Mouse (Mus musculus) hindbrain, embryonic 16.5 days (tissue): ENCODE measurements around the gene Klc4. TPM values are rescaled to one million over a fixed set of nuclear protein-coding genes. Genes with fewer than 3 reads are reported as not detected.

Experiments used
- ATAC-seq: fragments of 200-750 bp; cut with Nextera tagmentation; 2 replicates; pipeline ENCODE4 v1.8.0; 2017; ENCODE audit warnings: moderate TSS enrichment, moderate library complexity
- H3K27ac ChIP-seq: fragments of 300-500 bp; sonication (generic); 2 replicates; pipeline ENCODE4 v1.5.1; 2014; ENCODE audit warnings: low read depth, mild to moderate bottlenecking, control low read depth, low read length, moderate library complexity
- H3K27me3 ChIP-seq: fragments of 300-500 bp; sonication (generic); replicated peaks from 2 replicates; pipeline ENCODE4 v1.6.1; 2014; ENCODE audit warnings: low read length; ENCODE audit not compliant: control insufficient read depth, insufficient read depth
- H3K36me3 ChIP-seq: fragments of 300-500 bp; sonication (generic); 2 replicates; pipeline ENCODE4 v1.6.1; 2014; ENCODE audit warnings: mild to moderate bottlenecking, low read length, moderate library complexity, mixed read lengths; ENCODE audit not compliant: control insufficient read depth, insufficient read depth
- H3K4me1 ChIP-seq: fragments of 300-500 bp; sonication (generic); 2 replicates; pipeline ENCODE4 v1.6.1; 2014; ENCODE audit warnings: low read depth, low read length; ENCODE audit not compliant: control insufficient read depth, insufficient read depth
- H3K4me2 ChIP-seq: fragments of 300-500 bp; sonication (generic); 2 replicates; pipeline ENCODE4 v1.6.1; 2014; ENCODE audit warnings: mild to moderate bottlenecking, low read length, control low read depth, moderate library complexity
- H3K4me3 ChIP-seq: fragments of 300-500 bp; sonication (generic); 2 replicates; pipeline ENCODE4 v1.5.1; 2014; ENCODE audit warnings: mild to moderate bottlenecking, low read length, control low read depth, moderate library complexity
- H3K9ac ChIP-seq: fragments of 300-500 bp; sonication (generic); 2 replicates; pipeline ENCODE4 v1.6.1; 2014; ENCODE audit warnings: low read depth, mild to moderate bottlenecking, control low read depth, low read length, moderate library complexity
- H3K9me3 ChIP-seq: fragments of 300-500 bp; sonication (generic); 2 replicates; pipeline ENCODE4 v1.6.1; 2014; ENCODE audit warnings: mild to moderate bottlenecking, low read length, moderate library complexity; ENCODE audit not compliant: control insufficient read depth
- WGBS: fragments of 180-500 bp; shearing (Covaris S2); extraction: QIAGEN DNeasy Blood & Tissue Kit; methylation state at CpG from one replicate; pipeline ENCODE4 v1.1.7; 2014; 5-methylcytosine and 5-hydroxymethylcytosine counted together
- polyA plus RNA-seq: library from polyadenylated mRNA; unstranded; fragments of >200 nt; fragmentation: Nextera tagmentation; extraction: Ambion mirVana; gene quantifications from 2 replicates; pipeline ENCODE4 v1.2.1, GENCODE M21; 2015

The Klc4 gene
- 32.3 and 34.1 TPM in 2 replicates for polyA plus RNA-seq

DNA sequence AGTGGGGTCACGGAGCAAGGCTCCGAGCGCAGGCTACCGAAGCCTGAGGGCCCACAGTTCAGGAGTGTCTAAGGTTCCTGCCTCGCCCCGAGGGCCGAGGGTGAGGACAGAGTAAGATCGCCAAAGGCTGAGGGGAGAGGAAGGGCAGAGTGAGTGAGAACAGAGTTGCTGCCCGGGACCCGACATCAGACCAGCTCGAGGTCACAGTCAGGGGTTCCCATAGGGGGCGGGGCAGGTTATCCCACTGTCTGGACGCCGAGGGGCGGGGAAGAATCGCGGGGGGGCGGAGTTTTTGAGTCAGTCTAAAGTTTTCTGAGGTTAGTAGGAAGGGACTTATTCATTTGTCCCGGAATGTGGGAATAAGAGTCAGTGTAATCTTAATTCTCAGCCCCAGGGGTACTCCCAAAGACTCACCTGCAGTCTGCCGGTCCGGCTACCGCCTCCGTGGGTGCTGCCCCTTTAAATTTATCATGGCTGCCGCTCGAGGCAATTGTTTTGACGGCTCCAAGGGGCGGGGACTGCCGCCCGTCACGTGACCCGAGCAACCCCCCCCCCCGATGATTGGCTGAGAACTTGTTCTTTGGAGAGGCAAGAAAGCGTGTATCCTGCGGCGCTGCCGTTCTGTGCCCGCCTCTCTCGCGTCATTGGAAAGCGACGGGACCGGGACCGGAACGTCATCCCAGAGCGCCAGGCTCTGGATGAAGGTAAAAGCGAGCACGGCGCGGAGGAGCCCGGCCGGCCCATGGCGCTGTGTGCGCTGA, at the start of gene Klc4, which contains the start of gene Mrpl2:
Gene Klc4 (minus strand): TSS at position 462 of the 761 bp plus-strand sequence.
Gene Mrpl2 (plus strand): TSS at position 669 of the 761 bp plus-strand sequence.
- H3K27ac ChIP-seq = peak within 1 kb of the TSS; percentile 90
- no peaks in the 10 kb centered on the region for H3K27me3 ChIP-seq
- H3K4me1 ChIP-seq = peaks cover 22% of the 10 kb centered on the region
- peak within 1 kb of the TSS; percentile 79 for H3K9ac ChIP-seq
- no peaks in the 10 kb centered on the region for H3K9me3 ChIP-seq
- peak; percentile 58 for ATAC-seq
- peak within 1 kb of the TSS; percentile 94 for H3K4me2 ChIP-seq
- H3K4me3 ChIP-seq = peak within 1 kb of the TSS; percentile 77
- H3K36me3 ChIP-seq = peaks cover 11% of the 10 kb centered on the region
- WGBS = under 1% methylated on average over 53 of the region's 53 CpGs

DNA sequence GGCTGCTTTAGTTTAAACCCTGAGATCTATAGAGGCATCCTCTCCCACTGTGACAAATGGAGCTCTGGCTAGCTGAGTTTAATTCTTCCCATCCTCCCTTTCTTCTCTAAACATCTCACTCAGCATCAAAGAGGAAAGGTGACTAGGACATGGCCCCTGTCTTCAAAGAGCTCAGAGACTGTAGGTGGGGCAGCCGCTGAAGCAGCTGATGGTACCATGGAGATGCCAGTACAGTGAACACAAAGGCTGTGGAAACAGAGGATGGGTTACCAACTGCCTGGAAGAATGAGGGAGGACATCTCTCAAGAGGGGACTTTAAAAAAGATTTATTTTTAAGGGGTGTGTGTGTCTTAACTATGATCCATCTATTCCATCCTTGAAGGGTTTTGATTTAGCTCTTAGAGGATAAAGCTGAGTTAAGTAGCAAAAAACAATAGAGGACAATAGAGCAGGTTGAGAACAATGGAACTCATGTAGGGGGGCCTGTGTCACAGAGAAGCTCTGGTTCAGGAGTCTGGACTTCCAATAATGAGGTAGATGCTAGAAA, 48.8 kb upstream of the Klc4 start:
- H3K4me1 ChIP-seq = no peaks in the 10 kb centered on the region
- H3K27me3 ChIP-seq = no peaks in the 10 kb centered on the region
- H3K27ac ChIP-seq = no peak overlapping the region
- H3K4me3 ChIP-seq = no peak overlapping the region
- peaks cover under 1% of the 10 kb centered on the region; the same call in 1 of the 2 replicates for H3K36me3 ChIP-seq
- WGBS = 68% methylated on average over 1 of the region's 1 CpGs
- no peak overlapping the region for H3K4me2 ChIP-seq
- no peak overlapping the region for H3K9ac ChIP-seq
- ATAC-seq = no peak
- no peaks in the 10 kb centered on the region for H3K9me3 ChIP-seq

DNA sequence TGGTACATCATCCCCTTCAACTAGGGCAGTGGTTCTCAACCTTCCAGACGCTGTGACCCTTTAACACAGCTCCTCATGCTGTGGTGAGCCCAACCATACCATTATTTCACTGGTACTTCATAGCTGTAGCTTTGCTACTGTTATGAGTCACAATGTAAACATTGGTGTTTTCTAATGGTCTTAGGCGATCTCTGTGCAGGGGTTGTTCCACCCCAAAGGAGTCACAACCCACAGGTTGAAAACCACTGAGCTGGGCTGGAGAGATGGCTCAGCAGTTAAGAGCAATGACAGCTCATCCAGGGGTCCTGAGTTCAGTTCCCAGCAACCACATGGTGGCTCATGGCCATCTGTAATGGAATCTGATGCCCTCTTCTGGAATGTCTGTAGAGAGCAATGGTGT, 45.6 kb upstream of the Klc4 start:
- peaks cover 4% of the 10 kb centered on the region for H3K36me3 ChIP-seq
- H3K27ac ChIP-seq = no peak overlapping the region
- no peak overlapping the region for H3K9ac ChIP-seq
- no peak overlapping the region for H3K4me3 ChIP-seq
- 98% methylated on average over 2 of the region's 2 CpGs for WGBS
- no peak for ATAC-seq
- H3K9me3 ChIP-seq = no peaks in the 10 kb centered on the region
- H3K27me3 ChIP-seq = no peaks in the 10 kb centered on the region
- no peaks in the 10 kb centered on the region for H3K4me1 ChIP-seq
- no peak overlapping the region for H3K4me2 ChIP-seq

DNA sequence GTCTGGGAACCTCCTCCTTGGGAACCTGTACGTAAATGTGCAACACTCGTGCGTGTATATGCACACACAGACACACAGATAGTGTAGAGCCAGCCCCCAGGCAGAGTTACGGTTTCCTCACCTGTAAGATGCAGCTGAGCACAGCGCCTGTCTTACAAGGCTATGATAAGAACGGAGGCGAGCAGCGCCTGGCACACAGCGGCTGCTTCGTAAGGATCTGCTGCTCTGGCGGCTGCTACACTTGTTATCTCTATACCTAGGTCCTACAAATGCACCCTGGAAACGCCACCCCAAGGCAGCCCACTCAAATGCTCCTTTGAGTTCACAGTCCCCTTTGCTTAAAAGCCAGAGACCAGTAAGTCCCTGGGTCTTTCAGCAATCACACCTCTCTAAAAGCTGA, 44.8 kb upstream of the Klc4 start:
- no peak for ATAC-seq
- Histone ChIP-seq H3K27ac (no peak overlapping the region), H3K4me1 (no peaks in the 10 kb centered on the region), H3K9me3 (no peaks in the 10 kb centered on the region), H3K4me2 (no peak overlapping the region), H3K36me3 (peaks cover 10% of the 10 kb centered on the region), H3K4me3 (no peak overlapping the region), H3K27me3 (no peaks in the 10 kb centered on the region), H3K9ac (no peak overlapping the region)
- 95% methylated on average over 12 of the region's 12 CpGs for WGBS

DNA sequence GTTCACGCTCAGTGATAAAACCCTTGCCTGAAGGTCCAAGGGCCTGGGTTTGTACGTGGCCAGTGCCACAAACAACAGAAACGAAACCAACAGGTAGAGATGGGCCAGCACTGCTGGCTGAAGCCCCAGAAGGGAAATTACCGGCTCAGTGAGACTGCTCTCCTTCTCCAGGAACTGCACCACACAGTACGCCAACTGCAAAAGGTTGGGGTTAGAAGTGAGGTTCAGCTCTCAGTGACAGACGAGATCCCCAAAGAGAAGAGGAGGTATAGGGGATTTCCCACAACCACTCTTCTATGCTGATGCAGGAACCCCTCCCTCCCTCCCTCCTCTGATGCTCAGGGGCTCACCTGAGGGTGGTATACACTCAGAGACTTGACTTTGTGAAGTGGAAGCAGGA, 40.1 kb upstream of the Klc4 start:
- H3K36me3 ChIP-seq = peaks cover 34% of the 10 kb centered on the region
- peaks cover 8% of the 10 kb centered on the region for H3K4me1 ChIP-seq
- H3K27me3 ChIP-seq = no peaks in the 10 kb centered on the region
- no peak overlapping the region for H3K9ac ChIP-seq
- 92% methylated on average over 6 of the region's 6 CpGs for WGBS
- no peak overlapping the region for H3K27ac ChIP-seq
- H3K9me3 ChIP-seq = no peaks in the 10 kb centered on the region
- no peak overlapping the region for H3K4me2 ChIP-seq
- H3K4me3 ChIP-seq = no peak overlapping the region
- ATAC-seq = no peak

DNA sequence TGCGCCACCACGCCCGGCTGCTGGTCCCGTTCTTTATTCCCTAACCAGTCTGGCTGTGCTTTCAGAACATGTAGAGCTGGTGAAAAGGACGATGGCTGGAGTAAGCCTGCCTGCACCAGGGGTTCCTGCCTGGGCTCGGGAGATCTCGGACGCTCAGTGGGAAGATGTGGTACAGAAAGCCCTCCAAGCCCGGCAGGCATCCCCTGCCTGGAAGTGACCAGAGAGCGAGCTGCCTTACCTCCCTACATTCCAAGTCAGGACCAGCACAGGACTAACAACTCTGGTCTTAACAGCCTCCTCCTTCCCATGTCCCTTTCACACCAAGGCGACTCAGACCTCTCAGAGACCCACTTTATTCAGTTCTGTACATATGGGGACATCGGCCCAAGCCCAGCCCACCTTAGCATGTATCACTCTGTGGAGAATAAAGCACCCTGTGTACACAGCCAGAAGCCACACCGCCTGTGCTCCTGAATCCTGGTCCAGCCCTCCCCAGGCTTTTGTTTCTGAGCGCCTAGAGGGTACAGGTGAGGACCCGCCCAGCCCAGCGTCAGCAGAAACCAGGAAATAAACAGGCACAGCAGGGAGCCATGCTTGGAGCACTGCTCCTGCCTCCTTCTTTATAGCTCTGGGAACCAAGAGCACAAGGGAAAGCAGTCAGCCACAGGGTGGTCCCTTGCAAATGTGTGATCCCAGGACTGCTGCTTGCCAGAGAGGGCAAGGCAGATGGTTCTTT, 37.0 kb upstream of the Klc4 start:
- no peak overlapping the region for H3K9ac ChIP-seq
- no peak for ATAC-seq
- no peak overlapping the region for H3K27ac ChIP-seq
- H3K9me3 ChIP-seq = no peaks in the 10 kb centered on the region
- H3K27me3 ChIP-seq = no peaks in the 10 kb centered on the region
- 81% methylated on average over 16 of the region's 16 CpGs for WGBS
- no peak overlapping the region for H3K4me2 ChIP-seq
- peaks cover 22% of the 10 kb centered on the region for H3K4me1 ChIP-seq
- H3K4me3 ChIP-seq = no peak overlapping the region
- H3K36me3 ChIP-seq = peaks cover 39% of the 10 kb centered on the region

DNA sequence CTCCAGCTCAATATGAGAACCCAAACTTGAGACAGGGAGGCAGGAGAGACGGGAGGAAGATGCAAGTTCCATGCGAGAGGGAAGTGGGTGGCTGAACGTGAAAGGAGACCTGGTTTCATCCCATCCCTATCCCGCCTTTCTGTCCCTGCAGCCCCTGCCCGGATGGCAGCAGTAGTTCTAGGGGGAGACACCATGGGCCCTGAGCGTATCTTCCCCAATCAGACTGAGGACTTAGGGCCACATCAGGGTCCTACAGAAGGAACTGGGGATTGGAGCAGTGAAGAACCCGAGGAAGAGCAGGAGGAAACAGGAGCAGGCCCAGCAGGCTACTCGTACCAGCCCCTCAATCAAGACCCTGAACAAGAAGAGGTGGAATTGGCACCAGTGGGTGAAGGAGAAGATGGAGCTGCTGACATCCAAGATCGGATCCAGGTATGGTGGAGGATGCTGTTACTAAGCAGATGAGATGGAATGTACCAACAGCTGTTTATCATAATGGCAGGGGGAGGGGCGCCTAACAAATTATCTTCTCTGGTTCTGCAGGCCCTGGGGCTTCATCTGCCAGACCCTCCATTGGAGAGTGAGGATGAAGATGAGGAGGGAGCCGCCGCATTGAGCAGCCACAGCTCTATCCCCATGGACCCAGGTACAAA, 35.8 kb upstream of the Klc4 start:
- Histone ChIP-seq H3K4me1 (peaks cover 22% of the 10 kb centered on the region), H3K27ac (peak overlapping the region; percentile 83), H3K4me2 (peak overlapping the region; percentile 94), H3K9ac (peak overlapping the region; percentile 74), H3K27me3 (no peaks in the 10 kb centered on the region), H3K4me3 (peak overlapping the region; percentile 89), H3K36me3 (peaks cover 47% of the 10 kb centered on the region), H3K9me3 (no peaks in the 10 kb centered on the region)
- no peak for ATAC-seq
- 23% methylated on average over 12 of the region's 12 CpGs for WGBS

DNA sequence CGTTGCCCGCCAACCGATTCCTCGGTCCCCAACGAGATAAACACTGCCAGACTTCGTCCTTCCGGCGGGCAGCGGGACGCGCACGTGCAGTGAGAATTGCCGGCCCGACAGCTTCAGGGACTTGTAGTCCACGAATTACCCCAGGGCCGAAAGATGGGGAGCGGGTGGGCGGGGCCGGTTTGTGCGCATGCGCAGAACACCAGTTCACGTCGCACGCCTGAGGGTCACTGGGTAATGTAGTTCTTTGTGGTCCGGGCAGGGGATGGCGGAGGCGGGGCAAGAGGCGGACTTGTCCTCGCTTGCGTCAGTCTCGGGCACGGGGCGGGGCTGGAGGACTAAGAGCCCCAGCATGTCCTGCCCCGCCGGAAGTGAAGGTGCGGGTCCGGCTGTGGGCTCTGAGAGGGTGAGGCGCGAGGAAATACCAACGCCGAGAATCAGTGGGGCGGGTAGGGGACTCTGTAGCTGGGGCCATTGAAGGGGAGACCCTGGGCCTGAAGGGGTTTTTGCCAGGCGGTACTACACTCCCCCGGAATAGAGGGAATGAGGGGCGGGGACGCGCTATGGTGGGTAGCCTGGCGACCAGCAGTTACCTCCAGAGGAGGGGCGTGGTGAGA, 35.0 kb upstream of the Klc4 start, which contains the start of gene Klhdc3:
Gene Klhdc3 (minus strand): TSS at position 155 of the 614 bp plus-strand sequence.
- H3K27me3 ChIP-seq = no peaks in the 10 kb centered on the region
- no peaks in the 10 kb centered on the region for H3K9me3 ChIP-seq
- H3K27ac ChIP-seq = peak within 1 kb of the TSS; percentile 94
- H3K4me1 ChIP-seq = peaks cover 22% of the 10 kb centered on the region
- H3K4me3 ChIP-seq = peak within 1 kb of the TSS; percentile 89
- peak; percentile 97 for ATAC-seq
- WGBS = under 1% methylated on average over 49 of the region's 49 CpGs
- H3K36me3 ChIP-seq = peaks cover 45% of the 10 kb centered on the region
- H3K4me2 ChIP-seq = peak within 1 kb of the TSS; percentile 94
- peak within 1 kb of the TSS; percentile 85 for H3K9ac ChIP-seq
